In the genomic region with DNA sequence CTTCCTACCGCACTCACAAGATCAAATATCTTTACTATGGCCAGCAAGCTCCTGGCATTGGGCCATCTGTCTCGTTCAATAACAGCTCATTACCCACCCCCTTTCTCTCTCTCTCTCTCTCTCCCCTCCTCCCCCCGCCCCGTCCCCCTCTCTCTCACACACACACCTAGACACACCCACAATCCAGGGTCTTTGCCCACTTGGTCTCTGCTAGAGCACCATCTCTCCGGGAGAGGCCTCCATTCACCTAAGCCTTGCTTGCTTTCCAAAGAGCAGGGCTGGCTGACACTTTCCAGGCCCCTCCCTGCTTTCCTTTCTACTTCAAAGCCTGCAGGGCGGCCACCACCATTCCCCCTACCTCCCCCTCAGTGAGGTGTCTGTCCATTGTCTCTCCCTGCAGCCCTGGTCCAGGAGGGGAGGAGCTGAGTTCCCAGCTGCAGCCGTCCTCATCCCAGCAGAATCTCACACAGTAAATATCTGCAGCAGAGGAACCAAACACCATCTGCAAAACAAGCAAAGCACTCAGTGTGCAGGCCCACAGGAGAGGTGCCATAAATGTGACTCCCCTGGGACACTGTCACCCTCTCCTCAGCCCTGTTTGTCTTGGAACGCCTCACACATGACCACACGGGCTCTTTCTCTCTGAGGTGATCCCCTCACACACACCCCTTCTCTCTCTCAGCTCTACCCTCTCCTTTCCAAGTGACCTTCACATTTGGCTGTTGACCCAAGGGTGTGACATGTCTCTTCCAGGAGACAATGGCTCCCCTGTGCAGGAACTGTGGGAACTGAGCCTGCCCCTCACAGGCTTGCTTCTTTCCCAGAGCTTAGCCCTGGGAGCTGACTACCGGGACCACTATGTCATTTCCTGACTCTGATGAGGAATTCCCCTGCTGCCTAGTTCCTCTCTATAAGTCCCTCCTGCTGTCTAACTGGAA, we compare ENCODE assay signal across 8 mouse cellular contexts. TPM values are rescaled to one million over a fixed set of nuclear protein-coding genes. Genes with fewer than 3 reads are reported as not detected.
DNase-seq lines count a peak whose midpoint lies in the region; ATAC-seq and TF ChIP-seq lines count a peak whose summit lies in the region.

No protein-coding gene starts in this region.

- no peaks in the 10 kb centered on the region for H3K36me3 ChIP-seq in forebrain, embryonic 16.5 days (ENCODE audit: control insufficient read depth, insufficient read depth)
- no peaks in the 10 kb centered on the region for H3K36me3 ChIP-seq in intestine, embryonic 14.5 days (ENCODE audit: control insufficient read depth, insufficient read depth, low read length)
- H3K36me3 ChIP-seq in stomach, embryonic 14.5 days (ENCODE audit: control insufficient read depth, insufficient read depth, low read length): no peaks in the 10 kb centered on the region

- peak; percentile 46; the same call in 1 of the 2 replicates for TF ChIP-seq POLR2A in lung, adult 2 months (IDR thresholded peaks at IDR 0.05; ENCODE audit: borderline replicate concordance, extremely low read depth, low read depth, low read length)

- H3K4me1 ChIP-seq in lung, adult 2 months (ENCODE audit: control insufficient read depth, insufficient read depth, low read length): peaks cover 21% of the 10 kb centered on the region
- peaks cover 9% of the 10 kb centered on the region for H3K4me1 ChIP-seq in forebrain, embryonic 16.5 days (replicated peaks; ENCODE audit: control insufficient read depth, insufficient read depth, low read length)
- H3K4me1 ChIP-seq in intestine, embryonic 14.5 days (replicated peaks; ENCODE audit: control insufficient read depth, insufficient read depth, low read length): peaks cover 30% of the 10 kb centered on the region
- H3K4me1 ChIP-seq in stomach, embryonic 14.5 days (ENCODE audit: control insufficient read depth, insufficient read depth, low read length): peaks cover 27% of the 10 kb centered on the region

- ATAC-seq in forebrain, embryonic 16.5 days: peak; percentile 47; the same call in 1 of the 2 replicates
- peak; percentile 73 for ATAC-seq in intestine, embryonic 14.5 days (replicated peaks; ENCODE audit: low FRiP score, low TSS enrichment, low read depth)
- peak; percentile 64; the same call in 1 of the 2 replicates for ATAC-seq in stomach, embryonic 14.5 days (ENCODE audit: insufficient number of reproducible peaks, insufficient read depth, low FRiP score, low read depth)

- no peaks in the 10 kb centered on the region for H3K27me3 ChIP-seq in forebrain, embryonic 16.5 days (replicated peaks; ENCODE audit: control insufficient read depth, insufficient read depth, low read length)
- no peaks in the 10 kb centered on the region for H3K27me3 ChIP-seq in intestine, embryonic 14.5 days (replicated peaks; ENCODE audit: control insufficient read depth, insufficient read depth, low read length)
- H3K27me3 ChIP-seq in stomach, embryonic 14.5 days (ENCODE audit: control insufficient read depth, insufficient read depth, low read length): no peaks in the 10 kb centered on the region

- no peak overlapping the region for H3K4me2 ChIP-seq in forebrain, embryonic 16.5 days (ENCODE audit: low read length)
- H3K4me2 ChIP-seq in intestine, embryonic 14.5 days (ENCODE audit: low read length): peak overlapping the region; percentile 16
- 0 out of 2 replicates have a peak overlapping the region, but pooled peaks have one; percentile 10 for H3K4me2 ChIP-seq in stomach, embryonic 14.5 days (replicated peaks; ENCODE audit: low read depth, low read length)

- no peak for DNase-seq in lung, adult 2 months
- DNase-seq in lung, adult 18-20 months: no peak
- peak; percentile 73 for DNase-seq in intestine, embryonic 14.5 days (ENCODE audit: low spot score)
- peak; percentile 36 for DNase-seq in lung, postnatal 14 days
- DNase-seq in thymus, postnatal 25 days: no peak
- no peak for DNase-seq in cerebellum, adult 9-11 months

- TF ChIP-seq CTCF in lung, adult 2 months (IDR thresholded peaks at IDR 0.05; ENCODE audit: insufficient read depth, low read length): no peak

- H3K9ac ChIP-seq in forebrain, embryonic 16.5 days (replicated peaks; ENCODE audit: low read depth, low read length): peak overlapping the region; percentile 35
- no peak overlapping the region for H3K9ac ChIP-seq in intestine, embryonic 14.5 days (ENCODE audit: low read length)
- no peak overlapping the region for H3K9ac ChIP-seq in stomach, embryonic 14.5 days (replicated peaks; ENCODE audit: low read depth, low read length)

- H3K9me3 ChIP-seq in forebrain, embryonic 16.5 days (ENCODE audit: control insufficient read depth, low read length): no peaks in the 10 kb centered on the region
- H3K9me3 ChIP-seq in intestine, embryonic 14.5 days (ENCODE audit: control insufficient read depth, low read length): no peaks in the 10 kb centered on the region
- no peaks in the 10 kb centered on the region for H3K9me3 ChIP-seq in stomach, embryonic 14.5 days (ENCODE audit: control insufficient read depth, low read depth, low read length)

- 17% methylated on average over 10 of the region's 10 CpGs for WGBS in lung, adult 2 months
- WGBS in forebrain, embryonic 16.5 days: 4% methylated on average over 10 of the region's 10 CpGs
- 6% methylated on average over 10 of the region's 10 CpGs for WGBS in intestine, embryonic 14.5 days
- 9% methylated on average over 10 of the region's 10 CpGs for WGBS in stomach, embryonic 14.5 days

- H3K4me3 ChIP-seq in lung, adult 2 months (replicated peaks; ENCODE audit: extremely low read depth, low read depth, low read length): no peak overlapping the region
- no peak overlapping the region for H3K4me3 ChIP-seq in forebrain, embryonic 16.5 days (replicated peaks; ENCODE audit: low read length)
- no peak overlapping the region for H3K4me3 ChIP-seq in intestine, embryonic 14.5 days (ENCODE audit: low read depth, low read length)
- no peak overlapping the region for H3K4me3 ChIP-seq in stomach, embryonic 14.5 days (ENCODE audit: low read depth, low read length)

- H3K27ac ChIP-seq in forebrain, embryonic 16.5 days (ENCODE audit: low read length): peak overlapping the region; percentile 48
- H3K27ac ChIP-seq in intestine, embryonic 14.5 days (ENCODE audit: low read depth): peak overlapping the region; percentile 84
- peak overlapping the region; percentile 84 for H3K27ac ChIP-seq in stomach, embryonic 14.5 days (ENCODE audit: low read length)

RNA-seq across cellular contexts. Expression of gene Fgr, which starts 14.9 kb away (rescaled TPM):
- 10.7 and 19.1 TPM in 2 replicates for polyA plus RNA-seq in lung, adult 2 months (2012; rRNA removed)
- not detected in 2 replicates for polyA plus RNA-seq in forebrain, embryonic 16.5 days (2015; fragmentation: Nextera tagmentation; extraction: Ambion mirVana)
- 0.62 and 0.99 TPM in 2 replicates for polyA plus RNA-seq in intestine, embryonic 14.5 days (2014; fragmentation: Nextera tagmentation; extraction: Ambion mirVana)
- polyA plus RNA-seq in stomach, embryonic 14.5 days (2014; fragmentation: Nextera tagmentation; extraction: Ambion mirVana): 0.13 and 0.19 TPM in 2 replicates

RNA-seq across cellular contexts. Expression of gene Fam76a, which starts 36.7 kb away (rescaled TPM):
- 19.2 and 21.9 TPM in 2 replicates for polyA plus RNA-seq in lung, adult 2 months (2012; rRNA removed)
- polyA plus RNA-seq in forebrain, embryonic 16.5 days (2015; fragmentation: Nextera tagmentation; extraction: Ambion mirVana): 51.0 and 53.4 TPM in 2 replicates
- polyA plus RNA-seq in intestine, embryonic 14.5 days (2014; fragmentation: Nextera tagmentation; extraction: Ambion mirVana): 40.1 and 41.9 TPM in 2 replicates
- 45.7 and 47.0 TPM in 2 replicates for polyA plus RNA-seq in stomach, embryonic 14.5 days (2014; fragmentation: Nextera tagmentation; extraction: Ambion mirVana)

RNA-seq across cellular contexts. Expression of gene Ahdc1, which starts 52.0 kb away (rescaled TPM):
- 25.8 and 28.7 TPM in 2 replicates for polyA plus RNA-seq in lung, adult 2 months (2012; rRNA removed)
- 13.0 and 13.7 TPM in 2 replicates for polyA plus RNA-seq in forebrain, embryonic 16.5 days (2015; fragmentation: Nextera tagmentation; extraction: Ambion mirVana)
- polyA plus RNA-seq in intestine, embryonic 14.5 days (2014; fragmentation: Nextera tagmentation; extraction: Ambion mirVana): 7.3 and 8.1 TPM in 2 replicates
- polyA plus RNA-seq in stomach, embryonic 14.5 days (2014; fragmentation: Nextera tagmentation; extraction: Ambion mirVana): 10.3 and 10.7 TPM in 2 replicates

Comparison
In these comparisons a context has a peak if more than half of its experiments do, and no peak if none do; other contexts are left out.
1. DNase-seq: peak in intestine, embryonic 14.5 days (single experiment) and lung, postnatal 14 days (single experiment); none in lung, adult 2 months (single experiment), lung, adult 18-20 months (0 of 2), thymus, postnatal 25 days (single experiment) and cerebellum, adult 9-11 months (single experiment).
2. Peak in every context shown above with its lines, with median percentiles within 50 percentile points of each other: ATAC-seq and H3K27ac ChIP-seq.